Mouse (Mus musculus): ENCODE results near the gene Ninj2. TPM values are rescaled to one million over a fixed set of nuclear protein-coding genes. Genes with fewer than 3 reads are reported as not detected.

The Ninj2 gene
- total RNA-seq, 2 experiments from 2014 or later = 1.2 to 1.8 TPM

GRCm38 (mm10) chr6:120162928-120163327, 69.8 kb downstream of the Ninj2 start:
- DNase-seq (ENCODE audit: low spot score in 2 of 2) = no peak
- intact Hi-C loops (cut with DNase I) = no loop called here

- intact Hi-C loops (cut with DNase I) = no loop called here
- DNase-seq (ENCODE audit: low spot score in 2 of 2) = peak in 1 of 2 experiments; percentile 79
These were observed 71.6 kb downstream of the Ninj2 start for GRCm38 (mm10) chr6:120164765-120165164.

- intact Hi-C loops (cut with DNase I) = no loop called here
- DNase-seq (ENCODE audit: low spot score in 2 of 2) = no peak
These were observed 74.4 kb downstream of the Ninj2 start for GRCm38 (mm10) chr6:120167574-120167973.

GRCm38 (mm10) chr6:120172294-120173017, 79.3 kb downstream of the Ninj2 start:
- no peak for DNase-seq (ENCODE audit: low spot score in 2 of 2)
- intact Hi-C loops (cut with DNase I) = no loop called here

- intact Hi-C loops (cut with DNase I) = no loop called here
- no peak for DNase-seq (ENCODE audit: low spot score in 2 of 2)
These were observed 81.0 kb downstream of the Ninj2 start for GRCm38 (mm10) chr6:120174028-120174601.

- intact Hi-C loops (cut with DNase I) = no loop called here
- DNase-seq (ENCODE audit: low spot score in 2 of 2) = no peak
These were observed 81.5 kb downstream of the Ninj2 start for GRCm38 (mm10) chr6:120174602-120175115.

- intact Hi-C loops (cut with DNase I) = no loop called here
- DNase-seq (ENCODE audit: low spot score in 2 of 2) = no peak
These were observed 82.5 kb downstream of the Ninj2 start for GRCm38 (mm10) chr6:120175650-120176049.

GRCm38 (mm10) chr6:120179044-120179755, 86.0 kb downstream of the Ninj2 start:
- DNase-seq (ENCODE audit: low spot score in 2 of 2) = no peak
- intact Hi-C loops (cut with DNase I) = no loop called here

- no peak for DNase-seq (ENCODE audit: low spot score in 2 of 2)
- intact Hi-C loops (cut with DNase I) = no loop called here
These were observed 86.6 kb downstream of the Ninj2 start for GRCm38 (mm10) chr6:120179756-120180206.

GRCm38 (mm10) chr6:120180492-120180891, 87.3 kb downstream of the Ninj2 start:
- DNase-seq (ENCODE audit: low spot score in 2 of 2) = no peak
- intact Hi-C loops (cut with DNase I) = no loop called here

GRCm38 (mm10) chr6:120182160-120182559, 89.0 kb downstream of the Ninj2 start:
- intact Hi-C loops (cut with DNase I) = no loop called here
- no peak for DNase-seq (ENCODE audit: low spot score in 2 of 2)

GRCm38 (mm10) chr6:120183771-120184170, 90.6 kb downstream of the Ninj2 start:
- intact Hi-C loops (cut with DNase I) = no loop called here
- DNase-seq (ENCODE audit: low spot score in 2 of 2) = no peak

GRCm38 (mm10) chr6:120185012-120185730, 92.0 kb downstream of the Ninj2 start:
- DNase-seq (ENCODE audit: low spot score in 2 of 2) = no peak
- intact Hi-C loops (cut with DNase I) = no loop called here

- intact Hi-C loops (cut with DNase I) = no loop called here
- no peak for DNase-seq (ENCODE audit: low spot score in 2 of 2)
These were observed 92.6 kb downstream of the Ninj2 start for GRCm38 (mm10) chr6:120185756-120186155.

- DNase-seq (ENCODE audit: low spot score in 2 of 2) = no peak
- intact Hi-C loops (cut with DNase I) = no loop called here
These were observed 93.4 kb downstream of the Ninj2 start for GRCm38 (mm10) chr6:120186594-120186993.

GRCm38 (mm10) chr6:120187587-120188176, 94.5 kb downstream of the Ninj2 start:
- intact Hi-C loops (cut with DNase I) = no loop called here

GRCm38 (mm10) chr6:120188376-120189235, 95.5 kb downstream of the Ninj2 start:
- intact Hi-C loops (cut with DNase I) = no loop called here

More at GRCm38 (mm10) chr6:120187587-120188176, 94.5 kb downstream of the Ninj2 start:
- DNase-seq (ENCODE audit: low spot score in 2 of 2) = peak in 1 of 2 experiments; percentile 13

GRCm38 (mm10) chr6:120189287-120189686, 96.1 kb downstream of the Ninj2 start:
- intact Hi-C loops (cut with DNase I) = no loop called here
- DNase-seq (ENCODE audit: low spot score in 2 of 2) = no peak

More at GRCm38 (mm10) chr6:120188376-120189235, 95.5 kb downstream of the Ninj2 start:
- DNase-seq (ENCODE audit: low spot score in 2 of 2) = no peak
